Mouse (Mus musculus) mouse trophoblast stem cell (cell line): ENCODE measurements around the gene Tkt.

ENCODE experiments used
- in situ Hi-C, 2 experiments: fragments of 300-500 bp; cut with MseI, MboI; formaldehyde crosslinking; loops; 2 replicates in 1 of 2; 3 replicates in 1 of 2; pipeline ENCODE4 v1.15.1; 2025

The Tkt gene

DNA sequence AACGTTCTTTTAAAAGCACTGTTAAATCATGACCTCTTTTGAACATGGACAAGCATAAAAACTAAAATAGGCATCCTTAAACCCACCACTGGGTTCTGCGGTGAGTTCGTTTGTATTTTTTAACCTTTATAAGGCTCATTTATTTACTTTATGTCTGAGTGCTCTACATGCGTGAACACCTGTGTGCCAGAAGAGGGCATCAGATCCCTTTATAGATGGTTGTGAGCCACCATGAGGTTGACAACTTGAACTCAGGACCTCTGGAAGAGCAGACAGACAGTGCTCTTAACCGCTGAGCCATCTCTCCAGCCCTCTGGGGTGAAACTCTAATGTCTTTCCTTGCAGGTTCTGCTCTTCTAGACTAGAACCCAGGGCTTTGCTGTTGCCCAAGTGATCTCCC, 37.2 kb downstream of the Tkt start:
- in situ Hi-C loops, result loop anchor here in 1 of 2 experiments (5.0 kb wide), 1 partner anchor 87 kb away; no protein-coding TSS in a partner anchor

DNA sequence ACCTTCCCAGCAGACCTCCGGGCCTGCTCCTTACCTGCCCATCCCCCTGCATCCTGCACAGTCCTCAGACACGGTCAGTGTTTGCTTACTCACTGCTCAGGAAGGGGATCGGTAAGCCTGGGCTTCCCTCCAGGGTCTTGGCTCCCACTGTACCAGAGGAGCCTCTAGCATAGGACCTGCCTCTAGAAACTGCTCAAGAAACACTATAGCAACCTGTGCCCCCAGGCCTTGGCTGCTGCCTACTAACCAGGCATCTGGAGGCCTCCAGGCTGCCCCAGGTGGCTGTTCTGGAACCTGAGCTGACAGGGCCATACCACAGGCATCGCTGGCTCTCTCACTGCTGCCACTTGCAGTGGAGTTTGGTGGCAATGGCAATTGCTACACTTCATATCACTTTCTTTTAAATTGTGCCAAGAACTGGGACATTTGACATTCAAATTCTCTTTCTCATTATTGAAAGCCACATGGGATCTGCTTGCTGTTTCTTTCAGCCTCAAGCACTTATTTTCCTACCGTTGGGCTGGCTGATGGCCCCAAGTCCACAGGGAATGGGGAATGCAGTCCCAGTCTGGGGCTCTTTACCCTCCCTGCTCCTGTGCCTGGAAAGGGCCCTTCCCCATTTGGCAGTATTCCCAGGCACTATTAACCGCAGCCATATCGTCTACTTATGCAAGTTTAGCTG, 38.8 kb downstream of the Tkt start:
- in situ Hi-C loops, result loop anchor here in 1 of 2 experiments (5.0 kb wide), 1 partner anchor 85 kb away; no protein-coding TSS in a partner anchor

DNA sequence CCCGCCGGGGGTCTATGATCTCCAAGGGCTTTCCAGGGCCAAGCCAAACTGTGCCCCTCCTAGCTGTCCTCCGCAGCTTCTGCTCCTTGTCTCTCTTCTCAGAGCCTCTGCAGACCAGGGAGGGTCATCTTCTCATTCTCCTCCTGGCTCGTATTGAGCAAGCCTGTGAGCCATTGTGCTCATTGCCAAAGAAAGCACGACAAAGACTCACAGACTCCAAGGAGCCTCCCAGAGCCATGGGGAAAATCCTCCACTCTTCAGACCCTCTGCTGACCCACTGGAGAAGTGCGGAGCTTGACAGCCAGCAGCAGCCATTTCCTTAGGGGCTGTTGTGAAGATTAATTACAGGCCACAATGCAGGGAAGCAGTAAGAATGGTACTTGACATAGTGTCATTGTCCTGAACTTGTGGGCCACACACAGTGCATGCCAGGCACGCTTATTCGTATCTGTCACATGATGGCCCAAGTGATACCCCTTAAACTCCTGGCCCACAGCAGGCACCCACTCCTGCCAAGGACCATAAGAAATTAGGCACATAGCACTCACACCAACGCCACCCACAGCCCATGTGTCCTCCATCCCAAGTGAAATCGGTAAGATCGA, 42.0 kb downstream of the Tkt start:
- in situ Hi-C loops, result loop anchor here in 1 of 2 experiments (5.0 kb wide), 1 partner anchor 82 kb away; no protein-coding TSS in a partner anchor

DNA sequence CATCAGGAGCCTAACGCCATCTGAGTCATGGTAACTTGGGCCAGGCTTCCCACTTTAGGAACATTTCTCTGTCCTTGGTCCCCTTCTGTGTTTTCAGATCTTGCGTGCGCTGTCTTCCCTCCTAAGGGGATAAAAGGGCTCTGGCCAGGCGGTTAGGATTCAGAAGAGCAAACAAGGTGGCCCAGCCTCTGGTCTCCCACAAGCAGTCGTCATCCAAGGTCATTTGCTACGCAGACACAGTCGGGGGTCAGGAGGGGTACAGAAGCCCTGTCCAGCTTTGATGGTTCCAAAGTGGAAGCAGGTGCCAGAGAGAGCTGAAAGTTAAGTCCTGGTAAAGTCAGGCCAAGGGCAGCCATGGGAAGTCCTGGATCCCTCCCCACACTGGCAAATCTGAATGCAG, 42.8 kb downstream of the Tkt start:
- in situ Hi-C loops, result loop anchor here in 1 of 2 experiments (5.0 kb wide), 1 partner anchor 81 kb away; no protein-coding TSS in a partner anchor

DNA sequence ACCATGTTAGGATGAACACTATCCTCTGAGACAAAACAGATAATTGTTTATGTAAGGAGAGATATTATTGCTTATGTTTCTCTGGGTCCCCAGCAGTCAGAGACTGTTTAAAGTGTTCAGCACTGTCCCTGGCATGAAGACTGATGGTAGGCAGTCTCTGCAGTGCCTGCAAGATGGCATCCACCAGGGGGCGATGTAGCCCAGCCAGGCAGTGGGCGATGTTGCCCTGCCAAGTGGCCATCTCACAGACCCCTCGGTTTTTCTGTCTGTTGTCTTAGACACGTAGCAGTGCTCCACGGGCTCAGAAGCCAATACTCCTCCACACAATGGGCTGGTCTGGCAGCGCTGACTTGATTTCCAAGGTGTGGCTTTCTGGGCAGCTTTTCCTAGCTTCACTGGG, 43.3 kb downstream of the Tkt start:
- in situ Hi-C loops, result loop anchor here in 1 of 2 experiments (5.0 kb wide), 1 partner anchor 81 kb away; no protein-coding TSS in a partner anchor

DNA sequence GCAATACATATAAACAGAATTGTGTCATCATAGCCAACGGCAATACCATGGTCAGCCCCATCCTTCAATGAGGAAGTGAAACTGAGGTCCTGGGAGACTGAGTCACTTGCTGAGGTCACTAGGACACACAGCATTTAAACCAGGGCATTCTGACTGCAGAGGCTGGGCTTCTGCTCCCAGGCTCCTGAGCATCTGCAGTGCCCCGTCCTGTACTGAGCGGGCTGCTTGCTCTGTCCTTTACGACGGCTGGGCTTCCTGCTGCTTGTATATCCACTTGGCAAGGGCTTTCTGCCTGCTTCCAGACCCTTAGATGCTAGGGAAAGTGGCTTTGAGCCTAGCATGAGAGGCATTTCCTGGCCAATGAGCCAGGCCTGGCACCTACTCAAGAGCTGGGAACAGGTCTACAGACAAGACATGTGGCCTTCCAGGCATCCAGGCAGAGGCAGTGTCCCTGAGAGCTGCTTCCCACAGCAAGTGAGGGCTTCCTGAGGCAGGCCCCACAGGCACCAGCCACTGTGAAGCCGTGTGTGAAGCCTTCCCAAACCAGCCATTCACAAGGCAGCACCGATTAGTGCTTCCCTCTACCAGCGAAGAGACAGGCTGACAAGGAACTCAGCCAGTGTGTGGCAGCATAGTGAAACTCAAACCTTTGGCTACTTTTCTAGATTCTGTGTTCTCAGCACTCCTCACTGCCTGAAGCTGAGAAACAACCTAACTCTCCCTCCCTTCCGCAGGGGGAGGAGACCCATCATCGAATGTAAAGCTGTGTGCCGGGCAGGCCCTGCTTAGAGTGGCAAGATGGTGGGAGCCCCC, 45.3 kb downstream of the Tkt start:
- in situ Hi-C loops, result loop anchor here in 1 of 2 experiments (5.0 kb wide), 1 partner anchor 79 kb away; no protein-coding TSS in a partner anchor

DNA sequence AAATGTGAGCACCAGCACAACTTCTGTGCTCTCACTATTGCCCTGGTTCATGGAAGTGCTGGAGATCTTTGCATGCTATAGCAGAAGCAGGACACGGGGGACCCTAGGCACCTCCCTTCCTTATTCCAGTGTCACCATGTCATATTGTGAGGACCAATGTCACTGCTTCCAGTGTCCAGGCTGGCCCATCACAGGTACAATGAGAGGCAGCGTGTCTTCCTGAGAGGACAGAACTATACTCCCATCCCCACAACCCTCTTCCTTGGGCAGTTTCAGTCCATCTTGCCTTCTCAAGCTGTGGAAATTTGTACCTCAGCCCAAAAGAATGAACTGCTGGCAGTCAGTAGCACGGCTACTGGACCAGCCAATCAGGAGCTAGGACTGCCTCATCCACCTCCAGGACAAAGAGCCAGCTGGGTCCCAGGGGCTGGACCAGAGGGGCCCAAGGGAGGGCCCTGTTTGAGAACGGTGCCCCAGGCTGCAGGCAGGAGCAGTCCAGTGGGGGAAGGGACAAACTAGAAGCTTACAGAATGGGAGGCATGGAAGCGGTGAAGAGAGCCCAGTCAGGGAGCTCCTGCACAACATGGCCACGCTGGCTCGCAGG, 46.0 kb downstream of the Tkt start:
- in situ Hi-C loops, result loop anchor here in 1 of 2 experiments (5.0 kb wide), 1 partner anchor 78 kb away; no protein-coding TSS in a partner anchor

DNA sequence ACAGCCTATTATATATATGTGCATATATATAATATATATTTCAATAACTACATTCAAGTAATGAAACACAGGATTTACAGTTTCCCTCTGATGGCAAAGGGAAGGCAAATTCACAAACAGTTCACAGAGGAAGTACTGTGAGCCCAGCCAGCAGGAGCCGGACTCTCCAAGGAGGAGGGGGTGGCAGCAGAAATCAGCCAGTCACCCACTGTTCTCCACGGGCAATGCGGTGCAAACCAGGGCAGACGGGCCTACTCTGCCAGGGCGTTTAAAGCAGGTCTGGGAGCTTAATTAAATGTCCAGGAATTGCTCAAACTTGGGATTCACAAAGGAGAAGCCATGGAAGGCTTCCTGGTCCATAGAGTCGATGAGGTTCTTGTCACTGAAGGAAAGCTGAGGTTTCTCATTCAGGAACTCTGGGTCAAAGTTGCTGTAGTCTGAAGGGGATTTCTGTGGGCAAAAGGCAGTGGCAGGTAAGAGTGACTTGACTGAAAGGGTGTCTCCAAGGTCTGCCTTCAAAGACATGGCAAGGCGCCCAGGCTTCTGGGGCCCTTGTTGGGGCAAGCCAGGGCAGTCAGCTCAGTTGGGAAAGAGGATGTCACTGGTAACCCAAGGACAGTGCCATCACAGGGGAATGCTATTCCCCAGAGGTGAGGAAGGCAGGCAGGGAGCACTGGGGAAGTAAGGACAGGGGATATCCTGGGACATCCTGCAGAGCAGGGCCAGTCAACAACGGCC, 47.6 kb downstream of the Tkt start:
- in situ Hi-C loops, result no loop called here

DNA sequence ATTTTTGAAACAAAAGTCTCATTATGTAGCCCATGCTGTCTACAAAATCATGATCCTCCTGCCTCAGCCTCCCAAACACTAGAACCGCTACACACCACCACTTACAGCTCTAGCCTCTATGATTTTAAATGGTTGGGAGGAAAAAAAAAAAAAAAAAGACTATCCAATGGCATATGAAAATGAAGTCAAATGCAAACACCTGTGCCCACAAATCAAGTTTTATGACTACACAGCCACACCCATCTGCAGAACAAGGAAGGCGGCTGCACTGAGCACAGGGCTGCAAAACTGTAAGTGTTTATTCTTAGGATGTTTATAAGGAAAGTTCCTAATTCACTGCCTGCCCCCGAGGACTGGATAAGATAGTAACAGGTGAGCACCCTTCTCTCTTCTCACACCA, 48.2 kb downstream of the Tkt start:
- in situ Hi-C loops, result no loop called here

DNA sequence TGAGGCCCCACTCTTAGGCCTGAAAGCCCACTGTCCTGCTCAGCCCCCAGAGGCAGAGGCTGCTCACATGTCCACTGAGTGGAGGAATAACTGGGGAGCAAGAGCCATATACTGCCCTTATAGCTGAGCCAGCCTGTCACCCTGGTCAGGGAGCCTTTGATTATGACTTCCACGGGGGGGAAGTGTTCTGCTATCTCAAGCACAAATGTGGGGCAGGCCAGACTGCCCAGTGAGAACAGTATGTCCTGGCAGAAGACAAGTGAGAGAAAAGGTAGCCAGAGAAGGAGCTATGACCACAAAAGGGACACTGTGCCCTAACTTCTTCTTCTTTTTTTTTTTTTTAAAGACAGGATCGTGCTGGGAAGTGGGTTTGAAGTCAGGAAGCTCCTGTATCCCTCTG, 49.0 kb downstream of the Tkt start:
- in situ Hi-C loops, result no loop called here

DNA sequence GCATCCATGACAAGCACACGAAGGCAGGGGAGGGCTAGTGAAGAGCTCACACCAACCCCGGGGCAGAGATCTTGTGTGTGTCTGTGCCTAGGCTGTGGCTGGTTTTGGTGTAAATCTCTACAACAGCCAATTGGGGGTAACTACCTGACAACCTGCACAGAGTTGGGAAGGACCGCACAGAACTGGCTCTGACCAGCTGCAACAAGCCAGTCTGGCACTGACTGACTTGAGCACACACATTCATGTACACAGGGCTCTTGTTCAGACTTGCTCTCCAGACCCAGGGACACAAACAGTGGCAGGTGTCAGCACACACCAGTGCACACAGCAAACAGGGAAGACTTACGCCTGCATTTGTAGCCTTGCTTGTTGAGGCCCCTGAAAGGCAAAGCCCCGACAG, 58.7 kb downstream of the Tkt start:
- in situ Hi-C loops, result no loop called here

DNA sequence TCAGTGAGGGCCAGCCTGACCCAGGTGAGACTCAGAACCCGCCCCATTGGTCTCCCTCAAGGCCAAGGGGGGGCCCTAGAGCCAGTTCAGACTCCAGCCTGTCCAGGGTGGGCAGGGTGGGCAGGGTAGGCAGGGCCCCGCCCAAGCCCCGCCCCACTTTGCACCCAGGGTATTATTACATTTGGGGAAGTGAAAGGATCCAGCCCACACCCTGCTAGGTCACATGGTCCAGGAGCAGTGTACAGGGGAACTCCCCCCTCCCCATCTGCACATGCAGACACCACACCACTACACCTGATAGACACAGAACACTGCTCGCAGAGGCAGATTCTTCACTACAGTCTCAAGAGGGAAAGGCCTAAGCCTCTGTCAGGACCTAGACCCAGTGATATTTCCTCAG, 59.5 kb downstream of the Tkt start:
- in situ Hi-C loops, result no loop called here

DNA sequence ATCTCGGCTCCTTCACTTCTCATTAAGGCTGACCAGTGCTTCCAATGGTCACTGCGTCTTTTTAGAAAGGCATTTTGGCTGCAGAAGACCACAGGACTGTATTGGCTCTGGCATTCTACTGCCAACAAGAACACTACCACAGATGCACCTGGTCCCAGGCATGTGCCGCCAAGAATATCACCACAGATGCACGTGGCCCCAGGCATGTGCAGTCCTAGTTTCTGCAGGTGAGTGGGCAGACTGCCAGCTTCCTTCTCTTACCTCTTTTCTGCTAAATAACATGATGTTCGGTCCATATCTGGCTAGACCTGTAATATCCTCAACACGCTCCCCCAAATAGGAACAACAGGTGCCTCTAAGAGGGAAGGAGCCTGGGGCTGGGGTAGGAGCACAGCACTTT, 60.0 kb downstream of the Tkt start:
- in situ Hi-C loops, result no loop called here

DNA sequence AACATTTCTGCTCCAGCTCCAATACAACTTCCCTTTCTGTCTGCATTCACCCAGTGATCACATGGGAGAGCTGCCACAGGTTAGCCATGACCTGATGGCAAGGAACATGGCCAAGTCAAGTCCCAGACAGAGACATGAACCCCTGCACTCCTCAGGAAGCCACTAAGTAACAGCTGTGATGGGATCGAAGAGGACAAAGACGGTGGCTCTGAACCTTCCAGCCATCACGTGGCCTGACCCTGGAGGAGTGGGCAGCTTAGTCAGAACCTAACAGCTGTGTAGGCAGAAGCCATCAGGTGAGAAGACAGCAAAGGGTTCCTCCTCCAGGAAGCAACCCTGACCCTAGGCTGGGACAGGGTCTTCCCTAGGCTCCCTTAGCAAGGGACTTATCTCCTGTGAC, 61.3 kb downstream of the Tkt start:
- in situ Hi-C loops, result no loop called here

DNA sequence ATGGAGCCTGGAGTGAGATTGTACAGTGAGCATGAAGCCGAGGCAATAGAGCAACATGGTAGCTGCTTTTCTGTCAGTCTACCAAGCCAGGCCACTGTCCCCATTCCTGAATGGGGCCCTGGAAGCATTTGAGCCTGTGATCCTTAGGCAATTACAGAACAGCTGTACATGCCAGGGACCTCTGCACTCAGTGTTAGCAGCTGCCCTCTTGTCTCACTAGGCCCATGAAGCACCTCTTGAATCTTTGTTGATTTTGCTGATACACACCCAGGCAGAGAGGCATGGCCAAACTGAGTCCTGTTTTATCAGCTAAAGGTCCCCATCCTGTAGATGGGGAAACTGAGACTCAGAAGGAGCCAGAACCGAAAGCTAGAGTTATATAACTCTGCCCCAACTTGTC, 62.1 kb downstream of the Tkt start:
- in situ Hi-C loops, result no loop called here

DNA sequence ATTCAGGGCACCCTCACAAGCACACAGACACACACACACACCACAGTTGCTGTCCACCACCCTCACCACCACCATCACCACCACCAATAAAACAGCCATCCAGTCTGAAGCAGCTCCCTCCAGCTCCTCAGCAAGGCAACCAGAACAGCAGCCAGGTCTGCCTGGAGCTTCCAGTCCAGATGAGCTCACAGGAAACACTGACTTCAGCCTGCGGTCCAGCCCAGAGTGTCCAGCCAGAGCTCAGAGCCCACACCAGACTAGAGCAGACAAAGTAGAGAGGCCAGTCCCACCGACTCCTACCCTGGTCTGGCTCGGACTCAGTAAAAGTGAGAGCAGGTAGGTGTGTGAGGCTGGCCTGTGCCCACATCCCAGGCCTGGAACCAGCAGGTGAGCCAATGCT, 62.8 kb downstream of the Tkt start:
- in situ Hi-C loops, result no loop called here

DNA sequence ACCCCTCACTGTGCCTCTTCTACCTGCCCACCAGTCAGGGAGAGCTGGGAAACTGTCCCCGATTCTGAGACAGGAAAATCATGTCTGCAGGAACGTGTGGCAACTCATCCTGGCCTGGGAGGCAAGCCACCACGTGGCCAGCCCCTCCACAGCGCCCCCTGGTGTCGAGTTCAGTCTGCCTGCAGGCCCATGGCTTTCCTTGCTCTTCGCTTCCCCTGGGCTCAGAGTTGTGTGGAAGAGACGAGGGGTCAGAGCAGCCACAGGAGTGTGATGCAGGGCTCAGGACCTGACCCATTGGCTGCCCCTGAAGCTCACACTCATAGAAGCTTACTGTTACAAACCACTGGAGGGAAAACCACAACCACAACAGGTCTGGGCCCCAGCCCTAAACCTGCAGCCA, 64.4 kb downstream of the Tkt start:
- in situ Hi-C loops, result no loop called here

DNA sequence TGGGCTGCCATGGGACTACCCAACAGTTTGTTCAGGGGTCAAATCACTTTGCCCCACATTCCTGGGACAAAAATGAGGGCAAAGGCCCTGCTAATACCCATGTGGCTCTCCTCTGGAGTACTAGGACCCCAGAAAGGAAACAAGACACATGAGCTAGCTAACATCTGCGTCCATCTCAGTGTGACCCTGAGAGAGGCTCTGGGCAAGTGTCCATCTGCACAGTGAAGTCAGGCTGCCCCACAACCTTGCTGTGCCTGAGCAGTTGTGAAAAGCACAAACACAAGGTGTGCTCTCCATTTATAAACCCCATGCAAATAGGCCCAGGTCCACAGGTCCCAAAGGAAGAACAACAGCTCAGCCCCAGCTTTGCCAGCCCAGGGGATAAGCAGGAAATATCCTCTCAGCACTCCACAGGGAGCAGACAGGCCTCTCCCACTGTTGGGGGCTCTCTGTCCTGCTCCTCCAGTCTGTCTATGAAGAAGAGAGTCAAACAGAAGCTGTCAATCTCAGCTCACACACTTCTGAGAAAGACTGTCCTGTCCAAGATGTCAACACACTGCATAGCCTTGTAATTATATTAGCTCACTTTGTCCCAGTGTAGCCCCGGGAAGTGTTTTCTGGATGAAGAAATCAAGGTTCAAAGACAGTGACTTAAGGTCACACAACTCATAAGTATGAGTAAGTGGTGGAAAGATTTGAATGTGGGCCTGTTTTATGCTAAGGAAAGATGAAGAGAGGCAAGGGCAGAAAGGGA, 65.0 kb downstream of the Tkt start:
- in situ Hi-C loops, result no loop called here

DNA sequence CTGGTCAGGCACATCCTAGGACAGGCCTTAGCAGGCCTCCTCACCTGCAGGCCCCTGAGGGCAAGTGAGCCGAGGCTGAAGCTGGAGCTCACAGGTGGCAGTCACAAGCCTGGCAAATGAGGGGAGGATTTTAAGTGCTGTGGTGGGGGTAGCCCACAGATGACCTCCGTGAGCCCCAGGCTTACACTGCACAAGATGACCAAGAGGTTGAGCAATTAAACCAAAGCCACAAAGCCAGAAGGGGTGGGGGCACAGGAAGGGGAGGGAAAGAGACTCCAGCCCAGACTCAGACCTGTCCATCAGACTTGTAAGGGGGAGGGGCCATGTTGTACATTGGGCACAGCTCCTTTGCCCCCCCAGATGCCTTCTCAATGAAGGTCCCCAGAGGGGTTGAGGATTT, 68.6 kb downstream of the Tkt start:
- in situ Hi-C loops, result no loop called here

DNA sequence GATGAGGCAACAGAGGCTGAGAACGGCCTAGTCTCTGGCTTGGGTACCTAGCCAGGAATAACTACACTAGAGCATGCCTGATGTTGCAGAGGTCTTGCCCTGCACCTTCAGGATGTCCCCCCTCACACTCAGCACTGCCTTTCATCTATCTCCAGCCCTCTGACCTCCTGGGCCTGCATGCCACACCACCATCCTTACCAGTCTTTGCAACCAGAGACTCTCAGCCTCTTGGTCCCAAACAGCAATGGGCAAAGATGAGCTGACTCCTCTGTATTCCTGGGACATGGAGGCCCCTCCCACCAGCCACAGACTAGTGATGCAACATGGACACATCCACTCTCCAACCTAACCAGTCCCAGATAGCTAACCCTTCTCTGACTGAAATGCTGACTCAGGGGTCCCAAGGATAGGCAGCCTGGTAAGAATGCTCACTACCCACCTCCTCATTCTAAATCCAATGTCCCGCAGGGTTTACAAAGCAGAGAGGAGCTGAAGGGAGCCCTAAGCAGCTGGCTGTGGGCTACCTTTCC, 70.7 kb downstream of the Tkt start:
- in situ Hi-C loops, result no loop called here
